Mouse (Mus musculus) layer of hippocampus, postnatal 10 days (tissue): ENCODE measurements around the gene C1qtnf4. TPM values are rescaled to one million over a fixed set of nuclear protein-coding genes. Genes with fewer than 3 reads are reported as not detected.

ENCODE experiments used
- DNase-seq, 2 experiments: peaks; one replicate each; pipeline ENCODE4 v3.0.0; 2021; ENCODE audit warnings: low spot score in 2 of 2
- long read RNA-seq: library from polyadenylated mRNA; stranded (forward); transcript quantifications from one replicate; pipeline ENCODE4 v2.0.0, GENCODE M21; 2023
- total RNA-seq, 2 experiments: library from RNA; stranded (reverse); gene quantifications; 2 replicates each; pipeline ENCODE4 v1.2.3; 2021

C1qtnf4 gene
- 100 to 1,000 TPM; 157 to 186 TPM for total RNA-seq
- long read RNA-seq, transcript C1qtnf4-201 (2 exons, 1,290 nt): major isoform, 226 of 266 reads
- long read RNA-seq, partial matches to known transcripts: 0 of 266 reads
- long read RNA-seq, other reads (novel, unspliced or antisense): 40 of 266 reads

- DNase-seq: peak; percentile 60 to 66
Measured at GRCm38 (mm10) chr2:90885218-90886041, at the start of gene C1qtnf4. C1qtnf4 (plus strand) TSS chr2:90885860.

GRCm38 (mm10) chr2:90838621-90839020, 47.0 kb upstream of the C1qtnf4 start:
- no peak for DNase-seq

- DNase-seq: no peak
Measured at GRCm38 (mm10) chr2:90843666-90844065, 42.0 kb upstream of the C1qtnf4 start.

- DNase-seq: no peak
Measured at GRCm38 (mm10) chr2:90844262-90844661, 41.4 kb upstream of the C1qtnf4 start.

- no peak for DNase-seq
Measured at GRCm38 (mm10) chr2:90845234-90845633, 40.4 kb upstream of the C1qtnf4 start.

GRCm38 (mm10) chr2:90846171-90846570, 39.5 kb upstream of the C1qtnf4 start:
- peak in 1 of 2 experiments; percentile 47 for DNase-seq

GRCm38 (mm10) chr2:90846597-90846954, 39.1 kb upstream of the C1qtnf4 start:
- DNase-seq: no peak

GRCm38 (mm10) chr2:90846955-90847680, 38.5 kb upstream of the C1qtnf4 start, which contains the start of gene Mtch2:
Mtch2 (plus strand) TSS chr2:90847155.
- DNase-seq: peak; percentile 98 to 99

GRCm38 (mm10) chr2:90847681-90848050, 38.0 kb upstream of the C1qtnf4 start:
- no peak for DNase-seq

- DNase-seq: no peak
Measured at GRCm38 (mm10) chr2:90848331-90848730, 37.3 kb upstream of the C1qtnf4 start.

GRCm38 (mm10) chr2:90850401-90850800, 35.3 kb upstream of the C1qtnf4 start:
- DNase-seq: no peak

GRCm38 (mm10) chr2:90861486-90861885, 24.2 kb upstream of the C1qtnf4 start:
- no peak for DNase-seq

GRCm38 (mm10) chr2:90864184-90864583, 21.5 kb upstream of the C1qtnf4 start:
- no peak for DNase-seq

- peak; percentile 90 to 91 for DNase-seq
Measured at GRCm38 (mm10) chr2:90866524-90866923, 19.1 kb upstream of the C1qtnf4 start.

GRCm38 (mm10) chr2:90870136-90870601, 15.5 kb upstream of the C1qtnf4 start:
- no peak for DNase-seq

GRCm38 (mm10) chr2:90871180-90871961, 14.3 kb upstream of the C1qtnf4 start:
- DNase-seq: no peak

- no peak for DNase-seq
Measured at GRCm38 (mm10) chr2:90874025-90874424, 11.6 kb upstream of the C1qtnf4 start.

- no peak for DNase-seq
Measured at GRCm38 (mm10) chr2:90875239-90875638, 10.4 kb upstream of the C1qtnf4 start.

- DNase-seq: no peak
Measured at GRCm38 (mm10) chr2:90877584-90878259, 7.9 kb upstream of the C1qtnf4 start.

GRCm38 (mm10) chr2:90879419-90879818, 6.2 kb upstream of the C1qtnf4 start:
- no peak for DNase-seq
